Comparison of ENCODE assay signal across 29 mouse cellular contexts in the genomic region with DNA sequence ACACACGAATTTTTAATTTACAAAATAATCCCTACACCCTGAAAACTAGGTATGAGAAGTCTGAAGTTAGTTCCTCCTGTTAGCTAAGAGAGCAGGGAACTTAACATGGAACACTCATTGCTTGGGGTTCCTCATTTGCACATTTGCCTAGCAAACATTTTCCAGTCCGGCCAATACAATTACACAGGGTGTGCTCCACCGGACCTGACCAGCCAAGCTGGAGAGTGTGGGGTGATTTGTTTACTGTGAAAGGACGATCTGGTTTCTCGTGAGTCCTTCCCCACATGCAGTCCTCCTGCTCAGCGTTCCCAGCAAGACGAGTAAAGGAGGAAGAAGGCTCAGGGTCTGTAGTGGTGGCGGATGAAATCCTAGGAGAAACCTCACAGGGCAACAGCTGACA.
A peak's percentile ranks its signal among the peaks of the same experiment; 100 is the strongest.
DNase-seq lines count a peak whose midpoint lies in the region; ATAC-seq and TF ChIP-seq lines count a peak whose summit lies in the region.
"Had no signal": no experiment of that assay in that cellular context is flagged by ENCODE, and none has a peak within 500 bp of the region (broad histone marks: within the 10 kb centered on the region; RNA-seq: fewer than 3 reads in every experiment).

No protein-coding gene starts in this region.

- no peak for DNase-seq in hindbrain, embryonic 10.5 days (ENCODE audit: low spot score)
- no peak for DNase-seq in liver, postnatal 0 days
- no peak for DNase-seq in liver
- no peak for DNase-seq in spleen, adult 2 months (ENCODE audit: low read depth in 1 of 2, low spot score in 2 of 2)
- DNase-seq in spleen, adult 12 weeks (ENCODE audit: low spot score): no peak
- no peak for DNase-seq in forebrain, embryonic 14.5 days (ENCODE audit: low spot score)
- no peak for DNase-seq in urinary bladder, postnatal 4 days (ENCODE audit: low spot score in 2 of 2)
- DNase-seq: adrenal gland, postnatal 25 days; cerebellum, adult 2 months; cerebellum, postnatal 14 days; forebrain, postnatal 0 days; heart, postnatal 10 days; kidney, adult 8-10 months; kidney, postnatal 14 days; layer of hippocampus, adult 9-11 months; right cerebral cortex, adult 18-20 months; thymus, postnatal 14 days had no signal

- no peak overlapping the region for H3K4me3 ChIP-seq in hindbrain, embryonic 10.5 days
- H3K4me3 ChIP-seq in hindbrain, embryonic 12.5 days: no peak overlapping the region
- H3K4me3 ChIP-seq in liver, postnatal 0 days (ENCODE audit: low read depth, low read length): no peak overlapping the region
- H3K4me3 ChIP-seq in spleen, adult 2 months (ENCODE audit: extremely low read depth, insufficient read depth, insufficient read length): no peak overlapping the region
- H3K4me3 ChIP-seq in forebrain, embryonic 14.5 days (ENCODE audit: low read depth, low read length): no peak overlapping the region
- H3K4me3 ChIP-seq: erythroblast, embryonic 14.5 days; heart, embryonic 13.5 days; limb, embryonic 10.5 days; limb, embryonic 15.5 days; lung, embryonic 15.5 days; megakaryocyte, embryonic 14.5 days; midbrain, embryonic 12.5 days; myocyte; neural tube, embryonic 12.5 days had no signal

- no peak for TF ChIP-seq POLR2A in spleen, adult 2 months (IDR thresholded peaks at IDR 0.05; ENCODE audit: low read depth, low read length)

- H3K4me2 ChIP-seq in hindbrain, embryonic 12.5 days (replicated peaks): no peak overlapping the region
- H3K4me2 ChIP-seq in liver, postnatal 0 days (ENCODE audit: low read depth, low read length): no peak overlapping the region
- H3K4me2 ChIP-seq in forebrain, embryonic 14.5 days (ENCODE audit: low read length): no peak overlapping the region
- H3K4me2 ChIP-seq: heart, embryonic 13.5 days; limb, embryonic 15.5 days; lung, embryonic 15.5 days; midbrain, embryonic 12.5 days; neural tube, embryonic 12.5 days had no signal

- H3K9ac ChIP-seq in hindbrain, embryonic 12.5 days: no peak overlapping the region
- no peak overlapping the region for H3K9ac ChIP-seq in liver, postnatal 0 days (replicated peaks)
- H3K9ac ChIP-seq in forebrain, embryonic 14.5 days (ENCODE audit: low read length): no peak overlapping the region
- H3K9ac ChIP-seq: forebrain, postnatal 0 days; heart, embryonic 13.5 days; limb, embryonic 15.5 days; lung, embryonic 15.5 days; midbrain, embryonic 12.5 days; neural tube, embryonic 12.5 days had no signal

- peaks cover 7% of the 10 kb centered on the region for H3K4me1 ChIP-seq in hindbrain, embryonic 10.5 days (replicated peaks)
- no peaks in the 10 kb centered on the region; the same call in 1 of the 2 replicates for H3K4me1 ChIP-seq in hindbrain, embryonic 12.5 days
- no peaks in the 10 kb centered on the region for H3K4me1 ChIP-seq in liver, postnatal 0 days (ENCODE audit: insufficient read depth)
- H3K4me1 ChIP-seq in spleen, adult 2 months (ENCODE audit: control insufficient read depth, insufficient read depth, insufficient read length): no peaks in the 10 kb centered on the region
- H3K4me1 ChIP-seq in forebrain, embryonic 14.5 days (ENCODE audit: control insufficient read depth, insufficient read depth, low read length): no peaks in the 10 kb centered on the region
- H3K4me1 ChIP-seq: heart, embryonic 13.5 days; limb, embryonic 10.5 days; limb, embryonic 15.5 days; megakaryocyte, embryonic 14.5 days; midbrain, embryonic 12.5 days had no signal

- WGBS in hindbrain, embryonic 10.5 days: 70% methylated on average over 8 of the region's 8 CpGs
- 66% methylated on average over 8 of the region's 8 CpGs for WGBS in hindbrain, embryonic 12.5 days
- WGBS in liver, postnatal 0 days (ENCODE audit: insufficient replicate concordance): 48% methylated on average over 8 of the region's 8 CpGs
- 59% methylated on average over 8 of the region's 8 CpGs for whole genome bisulfite sequencing in spleen, adult 2 months
- whole genome bisulfite sequencing in forebrain, embryonic 14.5 days: 79% methylated on average over 8 of the region's 8 CpGs

- no peak for TF ChIP-seq CTCF in liver, postnatal 0 days (IDR thresholded peaks at IDR 0.05; ENCODE audit: low read depth)
- TF ChIP-seq CTCF in spleen, adult 2 months (IDR thresholded peaks at IDR 0.05; ENCODE audit: extremely low read depth, insufficient read depth, insufficient read length, insufficient replicate concordance): no peak

- no peak for TF ChIP-seq EP300 in liver, postnatal 0 days (IDR thresholded peaks at IDR 0.05; ENCODE audit: low read depth)

- no peaks in the 10 kb centered on the region for H3K36me3 ChIP-seq in hindbrain, embryonic 10.5 days
- no peaks in the 10 kb centered on the region for H3K36me3 ChIP-seq in hindbrain, embryonic 12.5 days
- H3K36me3 ChIP-seq in liver, postnatal 0 days (replicated peaks; ENCODE audit: insufficient read depth, low read length): no peaks in the 10 kb centered on the region
- no peaks in the 10 kb centered on the region for H3K36me3 ChIP-seq in spleen, adult 2 months (ENCODE audit: control insufficient read depth, insufficient read depth, low read length)
- H3K36me3 ChIP-seq in forebrain, embryonic 14.5 days (ENCODE audit: control insufficient read depth, insufficient read depth, low read length): no peaks in the 10 kb centered on the region
- H3K36me3 ChIP-seq: heart, embryonic 13.5 days; limb, embryonic 10.5 days; limb, embryonic 15.5 days; lung, embryonic 15.5 days; midbrain, embryonic 12.5 days; neural tube, embryonic 12.5 days had no signal

- H3K27ac ChIP-seq in hindbrain, embryonic 10.5 days: peak overlapping the region; percentile 1; the same call in 1 of the 2 replicates
- no peak overlapping the region for H3K27ac ChIP-seq in hindbrain, embryonic 12.5 days
- no peak overlapping the region for H3K27ac ChIP-seq in liver, postnatal 0 days (ENCODE audit: low read depth)
- H3K27ac ChIP-seq in spleen, adult 2 months (ENCODE audit: insufficient read depth, low read length): peak overlapping the region; percentile 43; the same call in 1 of the 2 replicates
- no peak overlapping the region for H3K27ac ChIP-seq in forebrain, embryonic 14.5 days (ENCODE audit: low read depth, low read length)
- H3K27ac ChIP-seq: heart, embryonic 13.5 days; limb, embryonic 10.5 days; limb, embryonic 15.5 days; lung, embryonic 15.5 days; midbrain, embryonic 12.5 days; neural tube, embryonic 12.5 days had no signal

- no peaks in the 10 kb centered on the region for H3K9me3 ChIP-seq in hindbrain, embryonic 10.5 days
- no peaks in the 10 kb centered on the region for H3K9me3 ChIP-seq in hindbrain, embryonic 12.5 days (replicated peaks)
- no peaks in the 10 kb centered on the region for H3K9me3 ChIP-seq in liver, postnatal 0 days (ENCODE audit: low read length)
- no peaks in the 10 kb centered on the region for H3K9me3 ChIP-seq in forebrain, embryonic 14.5 days (replicated peaks; ENCODE audit: control insufficient read depth, low read length)
- H3K9me3 ChIP-seq: heart, embryonic 13.5 days; limb, embryonic 10.5 days; limb, embryonic 15.5 days; lung, embryonic 15.5 days; megakaryocyte, embryonic 14.5 days; midbrain, embryonic 12.5 days; neural tube, embryonic 12.5 days had no signal

- ATAC-seq in hindbrain, embryonic 12.5 days (ENCODE audit: low FRiP score): no peak
- ATAC-seq in liver, postnatal 0 days: peak; percentile 55; the same call in 1 of the 2 replicates
- no peak for ATAC-seq in forebrain, embryonic 14.5 days
- ATAC-seq: forebrain, postnatal 0 days; hindbrain, embryonic 16.5 days; Patski had no signal

- no peaks in the 10 kb centered on the region for H3K27me3 ChIP-seq in hindbrain, embryonic 10.5 days (ENCODE audit: insufficient read depth, poor library complexity, severe bottlenecking)
- H3K27me3 ChIP-seq in hindbrain, embryonic 12.5 days: no peaks in the 10 kb centered on the region
- H3K27me3 ChIP-seq in liver, postnatal 0 days (ENCODE audit: insufficient read depth, low read length): no peaks in the 10 kb centered on the region
- no peaks in the 10 kb centered on the region for H3K27me3 ChIP-seq in spleen, adult 2 months (ENCODE audit: control insufficient read depth, insufficient read depth, low read length)
- no peaks in the 10 kb centered on the region for H3K27me3 ChIP-seq in forebrain, embryonic 14.5 days (replicated peaks; ENCODE audit: control insufficient read depth, insufficient read depth, low read length)
- H3K27me3 ChIP-seq: heart, embryonic 13.5 days; limb, embryonic 15.5 days; lung, embryonic 15.5 days; midbrain, embryonic 12.5 days; neural tube, embryonic 12.5 days; Patski had no signal

Comparison
In these comparisons a context has a peak if more than half of its experiments do, and no peak if none do; other contexts are left out.
1. H3K27ac ChIP-seq: peak in hindbrain, embryonic 10.5 days (single experiment) and spleen, adult 2 months (single experiment); none in hindbrain, embryonic 12.5 days (single experiment), liver, postnatal 0 days (single experiment) and forebrain, embryonic 14.5 days (single experiment).